Mouse (Mus musculus): Measurements from ENCODE around the gene Dbp.

- TF ChIP-seq CTCF (IDR thresholded peaks at IDR 0.05; ENCODE audit: extremely low read depth, insufficient read depth, low read length), result no peak
- TF ChIP-seq POLR2A (IDR thresholded peaks at IDR 0.05; ENCODE audit: extremely low read depth, insufficient read depth, low read length), result 0 out of 2 replicates have a peak, but pooled peaks have one; percentile 8
Measured at GRCm38 (mm10) chr7:45709036-45709435, 4.1 kb downstream of the Dbp start.
